Mouse (Mus musculus) neural tube, embryonic 15.5 days (tissue): ENCODE data around the gene Pcgf1. TPM values are rescaled to one million over a fixed set of nuclear protein-coding genes. Genes with fewer than 3 reads are reported as not detected.
A peak's percentile ranks its signal among the peaks of the same experiment; 100 is the strongest.

Experiments
- ATAC-seq: fragments of 200-750 bp; cut with Nextera tagmentation; 2 replicates; pipeline ENCODE4 v1.8.0; 2017; ENCODE audit warnings: mild to moderate bottlenecking, moderate TSS enrichment, moderate library complexity; ENCODE audit not compliant: low FRiP score
- H3K27ac ChIP-seq: fragments of 300-500 bp; sonication (generic); replicated peaks from 2 replicates; pipeline ENCODE4 v1.5.1; 2015; ENCODE audit warnings: mild to moderate bottlenecking, inconsistent platforms
- H3K27me3 ChIP-seq: fragments of 300-500 bp; sonication (generic); replicated peaks from 2 replicates; pipeline ENCODE4 v1.6.1; 2015; ENCODE audit warnings: inconsistent platforms
- H3K36me3 ChIP-seq: fragments of 300-500 bp; sonication (generic); 2 replicates; pipeline ENCODE4 v1.6.1; 2015; ENCODE audit warnings: inconsistent platforms
- H3K4me1 ChIP-seq: fragments of 300-500 bp; sonication (generic); 2 replicates; pipeline ENCODE4 v1.6.1; 2015; ENCODE audit warnings: inconsistent platforms
- H3K4me2 ChIP-seq: fragments of 300-500 bp; sonication (generic); 2 replicates; pipeline ENCODE4 v1.6.1; 2015; ENCODE audit warnings: inconsistent platforms, mild to moderate bottlenecking, moderate library complexity
- H3K4me3 ChIP-seq: fragments of 300-500 bp; sonication (generic); replicated peaks from 2 replicates; pipeline ENCODE4 v1.5.1; 2015; ENCODE audit warnings: mild to moderate bottlenecking, inconsistent platforms
- H3K9ac ChIP-seq: fragments of 300-500 bp; sonication (generic); replicated peaks from 2 replicates; pipeline ENCODE4 v1.6.1; 2015; ENCODE audit warnings: mild to moderate bottlenecking, inconsistent platforms
- H3K9me3 ChIP-seq: fragments of 300-500 bp; sonication (generic); replicated peaks from 2 replicates; pipeline ENCODE4 v1.6.1; 2016; ENCODE audit warnings: inconsistent platforms
- WGBS: fragments of 180-500 bp; shearing (Covaris S2); methylation state at CpG from one replicate; pipeline ENCODE4 v1.1.7; 2015; ENCODE audit warnings: mixed read lengths; 5-methylcytosine and 5-hydroxymethylcytosine counted together
- polyA plus RNA-seq: library from polyadenylated mRNA; unstranded; fragments of >200 nt; fragmentation: Nextera tagmentation; extraction: Ambion mirVana; gene quantifications from 2 replicates; pipeline ENCODE4 v1.2.1, GENCODE M21; 2015

Gene Pcgf1
- polyA plus RNA-seq, 1 experiment from 2014 or later = 50.8 TPM

GRCm38 (mm10) chr6:83118825-83119733, 41.4 kb downstream of the Pcgf1 start:
- Histone ChIP-seq H3K9ac (0 out of 2 replicates have a peak overlapping the region, but pooled peaks have one; percentile 92), H3K4me1 (peaks cover 73% of the 10 kb centered on the region), H3K27ac (0 out of 2 replicates have a peak overlapping the region, but pooled peaks have one; percentile 28), H3K4me2 (peak overlapping the region; percentile 97; the same call in 1 of the 2 replicates), H3K27me3 (no peaks in the 10 kb centered on the region), H3K9me3 (no peaks in the 10 kb centered on the region), H3K4me3 (0 out of 2 replicates have a peak overlapping the region, but pooled peaks have one; percentile 83), H3K36me3 (peaks cover 30% of the 10 kb centered on the region)
- WGBS = 86% methylated on average over 14 of the region's 14 CpGs
- no peak for ATAC-seq

- peaks cover 73% of the 10 kb centered on the region for H3K4me1 ChIP-seq
- no peaks in the 10 kb centered on the region for H3K9me3 ChIP-seq
- peaks cover 30% of the 10 kb centered on the region for H3K36me3 ChIP-seq
- peak overlapping the region; percentile 92; the same call in 1 of the 2 replicates for H3K9ac ChIP-seq
- H3K27me3 ChIP-seq = no peaks in the 10 kb centered on the region
- peak overlapping the region; percentile 83 for H3K4me3 ChIP-seq
- H3K27ac ChIP-seq = peak overlapping the region; percentile 97; the same call in 1 of the 2 replicates
- WGBS = 80% methylated on average over 7 of the region's 7 CpGs
- ATAC-seq = no peak
- H3K4me2 ChIP-seq = peak overlapping the region; percentile 97
These were observed 42.0 kb downstream of the Pcgf1 start for GRCm38 (mm10) chr6:83119734-83120051.

GRCm38 (mm10) chr6:83120930-83121862, 43.5 kb downstream of the Pcgf1 start, which contains the start of gene Wbp1:
TSS of gene Wbp1 (minus strand) at chr6:83121559.
- no peaks in the 10 kb centered on the region for H3K9me3 ChIP-seq
- H3K9ac ChIP-seq = peak within 1 kb of the TSS; percentile 92
- ATAC-seq = peak; percentile 95
- WGBS = under 1% methylated on average over 38 of the region's 38 CpGs
- H3K4me1 ChIP-seq = peaks cover 66% of the 10 kb centered on the region
- H3K27ac ChIP-seq = peak within 1 kb of the TSS; percentile 97
- H3K4me2 ChIP-seq = peak within 1 kb of the TSS; percentile 97
- H3K36me3 ChIP-seq = peaks cover 30% of the 10 kb centered on the region
- H3K4me3 ChIP-seq = peak within 1 kb of the TSS; percentile 83
- no peaks in the 10 kb centered on the region for H3K27me3 ChIP-seq

- H3K4me1 ChIP-seq = peaks cover 58% of the 10 kb centered on the region
- ATAC-seq = no peak; the same call in 1 of the 2 replicates
These were observed 44.4 kb downstream of the Pcgf1 start for GRCm38 (mm10) chr6:83121863-83122710.

GRCm38 (mm10) chr6:83122961-83123360, 45.3 kb downstream of the Pcgf1 start:
- ATAC-seq = no peak
- Histone ChIP-seq H3K4me1 (peaks cover 49% of the 10 kb centered on the region), H3K4me2 (peak overlapping the region; percentile 97), H3K27me3 (no peaks in the 10 kb centered on the region), H3K4me3 (no peak overlapping the region; the same call in 1 of the 2 replicates), H3K9me3 (no peaks in the 10 kb centered on the region), H3K9ac (no peak overlapping the region; the same call in 1 of the 2 replicates), H3K36me3 (peaks cover 19% of the 10 kb centered on the region), H3K27ac (no peak overlapping the region; the same call in 1 of the 2 replicates)
- 69% methylated on average over 5 of the region's 5 CpGs for WGBS

More at GRCm38 (mm10) chr6:83121863-83122710, 44.4 kb downstream of the Pcgf1 start:
- Histone ChIP-seq H3K27me3 (no peaks in the 10 kb centered on the region), H3K27ac (peak overlapping the region; percentile 97), H3K9me3 (no peaks in the 10 kb centered on the region), H3K9ac (peak overlapping the region; percentile 73), H3K4me2 (peak overlapping the region; percentile 97), H3K4me3 (peak overlapping the region; percentile 83), H3K36me3 (peaks cover 27% of the 10 kb centered on the region)
- 3% methylated on average over 40 of the region's 52 CpGs for WGBS

GRCm38 (mm10) chr6:83124851-83125312, 47.2 kb downstream of the Pcgf1 start:
- under 1% methylated on average over 30 of the region's 30 CpGs for WGBS
- peak overlapping the region; percentile 54; the same call in 1 of the 2 replicates for H3K27ac ChIP-seq
- H3K4me2 ChIP-seq = peak overlapping the region; percentile 90
- H3K9me3 ChIP-seq = no peaks in the 10 kb centered on the region
- H3K36me3 ChIP-seq = peaks cover 3% of the 10 kb centered on the region; the same call in 1 of the 2 replicates
- H3K9ac ChIP-seq = peak overlapping the region; percentile 55
- no peaks in the 10 kb centered on the region for H3K27me3 ChIP-seq
- 0 out of 2 replicates have a peak, but pooled peaks have one; percentile 13 for ATAC-seq
- H3K4me3 ChIP-seq = peak overlapping the region; percentile 72
- peaks cover 37% of the 10 kb centered on the region for H3K4me1 ChIP-seq

GRCm38 (mm10) chr6:83125331-83125730, 47.7 kb downstream of the Pcgf1 start, which contains the start of gene Ino80b:
TSS of gene Ino80b (minus strand) at chr6:83125431.
- Histone ChIP-seq H3K4me2 (peak within 1 kb of the TSS; percentile 90), H3K4me3 (peak within 1 kb of the TSS; percentile 72), H3K27ac (peak within 1 kb of the TSS; percentile 54; the same call in 1 of the 2 replicates), H3K4me1 (peaks cover 32% of the 10 kb centered on the region), H3K27me3 (no peaks in the 10 kb centered on the region), H3K36me3 (no peaks in the 10 kb centered on the region), H3K9me3 (no peaks in the 10 kb centered on the region), H3K9ac (peak within 1 kb of the TSS; percentile 55)
- ATAC-seq = no peak
- 23% methylated on average over 5 of the region's 5 CpGs for WGBS

- H3K27ac ChIP-seq = no peak overlapping the region
- WGBS = 92% methylated on average over 5 of the region's 5 CpGs
- H3K4me3 ChIP-seq = no peak overlapping the region
- H3K9ac ChIP-seq = no peak overlapping the region
- peaks cover 21% of the 10 kb centered on the region for H3K4me1 ChIP-seq
- H3K27me3 ChIP-seq = no peaks in the 10 kb centered on the region; the same call in 1 of the 2 replicates
- no peaks in the 10 kb centered on the region for H3K36me3 ChIP-seq
- ATAC-seq = no peak
- H3K4me2 ChIP-seq = no peak overlapping the region
- H3K9me3 ChIP-seq = no peaks in the 10 kb centered on the region
These were observed 49.8 kb downstream of the Pcgf1 start for GRCm38 (mm10) chr6:83127419-83127818.
